8 mouse cellular contexts compared by ENCODE assay signal in genomic region chr2:145862206-145862817, GRCm38 (mm10). TPM values are rescaled to one million over a fixed set of nuclear protein-coding genes. Genes with fewer than 3 reads are reported as not detected.
DNase-seq lines count a peak whose midpoint lies in the region; ATAC-seq lines count a peak whose summit lies in the region.

No protein-coding gene starts in this region.

- H3K4me1 ChIP-seq in limb, embryonic 10.5 days = peaks cover 46% of the 10 kb centered on the region
- peaks cover 16% of the 10 kb centered on the region for H3K4me1 ChIP-seq in neural tube, embryonic 12.5 days

- H3K4me2 ChIP-seq in neural tube, embryonic 12.5 days (replicated peaks) = peak overlapping the region; percentile 59

- H3K27ac ChIP-seq in limb, embryonic 10.5 days = peak overlapping the region; percentile 87
- no peak overlapping the region for H3K27ac ChIP-seq in neural tube, embryonic 12.5 days

- no peak overlapping the region for H3K9ac ChIP-seq in neural tube, embryonic 12.5 days

- intact Hi-C loops in heart, postnatal 14 days (cut with DNase I) = loop anchor here (2.0 to 5.0 kb wide), 2 partner anchors 18 to 40 kb away; no protein-coding TSS in a partner anchor

- DNase-seq in ES-CJ7 (ENCODE audit: low read depth, low spot score) = peak; percentile 44
- DNase-seq in embryo, embryonic 10.5 days (ENCODE audit: low spot score) = peak; percentile 69
- peak; percentile 40 to 44 for DNase-seq in heart, postnatal 14 days
- no peak for DNase-seq in limb, embryonic 10.5 days (ENCODE audit: low spot score)
- DNase-seq in cerebellum, postnatal 36 days = no peak
- DNase-seq in urinary bladder, adult 18-20 months (ENCODE audit: low spot score in 2 of 2) = no peak
- no peak for DNase-seq in cerebellum, adult 11 months

- H3K27me3 ChIP-seq in limb, embryonic 10.5 days (ENCODE audit: low read depth, poor library complexity, severe bottlenecking) = no peaks in the 10 kb centered on the region
- no peaks in the 10 kb centered on the region for H3K27me3 ChIP-seq in neural tube, embryonic 12.5 days (replicated peaks)

- no peaks in the 10 kb centered on the region for H3K9me3 ChIP-seq in limb, embryonic 10.5 days (replicated peaks)
- no peaks in the 10 kb centered on the region for H3K9me3 ChIP-seq in neural tube, embryonic 12.5 days

- 59% methylated on average over 10 of the region's 10 CpGs for WGBS in limb, embryonic 10.5 days
- 39% methylated on average over 10 of the region's 10 CpGs for WGBS in neural tube, embryonic 12.5 days

- no peak for ATAC-seq in neural tube, embryonic 12.5 days (ENCODE audit: low FRiP score, low read depth)

- H3K4me3 ChIP-seq in limb, embryonic 10.5 days = peak overlapping the region; percentile 49
- peak overlapping the region; percentile 13 for H3K4me3 ChIP-seq in neural tube, embryonic 12.5 days

- peaks cover 8% of the 10 kb centered on the region; the same call in 1 of the 2 replicates for H3K36me3 ChIP-seq in limb, embryonic 10.5 days
- H3K36me3 ChIP-seq in neural tube, embryonic 12.5 days = no peaks in the 10 kb centered on the region

RNA-seq across cellular contexts. Expression of gene Naa20, which starts 39.6 kb away (rescaled TPM):
- 10 to 100 TPM; 94.1 to 99.6 TPM for total RNA-seq in heart, postnatal 14 days (2021)
- 152 and 153 TPM in 2 replicates for polyA plus RNA-seq in limb, embryonic 10.5 days (2016; fragmentation: Nextera tagmentation; extraction: Ambion mirVana)
- polyA plus RNA-seq in neural tube, embryonic 12.5 days (2016; fragmentation: Nextera tagmentation; extraction: Ambion mirVana) = 120 and 126 TPM in 2 replicates

Comparison
In these comparisons a context has a peak if more than half of its experiments do, and no peak if none do; other contexts are left out.
1. DNase-seq: peak in ES-CJ7 (single experiment), embryo, embryonic 10.5 days (single experiment) and heart, postnatal 14 days (2 of 2); none in limb, embryonic 10.5 days (single experiment), cerebellum, postnatal 36 days (0 of 2), urinary bladder, adult 18-20 months (0 of 2) and cerebellum, adult 11 months (single experiment).